Mouse (Mus musculus) frontal cortex, postnatal 10 days (tissue): ENCODE measurements around the gene Eogt.
A peak's percentile ranks its signal among the peaks of the same experiment; 100 is the strongest.

Experiments
- DNase-seq, 2 experiments: peaks; one replicate each; pipeline ENCODE4 v3.0.0; 2022; ENCODE audit warnings: low spot score in 2 of 2, mixed read lengths in 1 of 2

Eogt gene

GRCm38 (mm10) chr6:97106106-97106505 lies 42.9 kb downstream of the Eogt start:
- no peak for DNase-seq

GRCm38 (mm10) chr6:97104264-97104852 lies 44.6 kb downstream of the Eogt start:
- no peak for DNase-seq

GRCm38 (mm10) chr6:97101958-97102702 lies 46.9 kb downstream of the Eogt start:
- no peak for DNase-seq

GRCm38 (mm10) chr6:97101190-97101957 lies 47.6 kb downstream of the Eogt start:
- DNase-seq: no peak

- DNase-seq: no peak
Observed at GRCm38 (mm10) chr6:97082336-97082735, 66.6 kb downstream of the Eogt start.

- DNase-seq: no peak
Observed at GRCm38 (mm10) chr6:97080016-97080415, 69.0 kb downstream of the Eogt start.

GRCm38 (mm10) chr6:97060074-97060681 lies 88.8 kb downstream of the Eogt start, which contains the start of gene Fam19a4:
TSS of gene Fam19a4 (minus strand) at chr6:97060413.
- DNase-seq: peak in 1 of 2 experiments; percentile 9
